Mouse (Mus musculus) CH12.LX (cell line): ENCODE measurements around the gene Fem1b. TPM values are rescaled to one million over a fixed set of nuclear protein-coding genes. Genes with fewer than 3 reads are reported as not detected.

Experiments
- DNase-seq: peaks from one replicate; pipeline ENCODE4 v3.0.0-alpha.2; 2013; ENCODE audit errors: extremely low read depth
- H3K27ac ChIP-seq: 2 replicates; pipeline ENCODE4 v1.5.1; 2012; ENCODE audit warnings: low read depth, mild to moderate bottlenecking, control low read depth, moderate library complexity; ENCODE audit not compliant: insufficient read depth
- H3K27me3 ChIP-seq: replicated peaks from 2 replicates; pipeline ENCODE3; 2012; ENCODE audit warnings: inconsistent platforms
- H3K36me3 ChIP-seq, 2 experiments: replicated peaks in 1 of 2; 2 replicates each; pipeline versions ENCODE3 to v1.6.1; 2012; ENCODE audit warnings: inconsistent platforms in 1 of 2, low read length in 1 of 2, mild to moderate bottlenecking in 1 of 2, mixed read lengths in 1 of 2, moderate library complexity in 1 of 2; ENCODE audit not compliant: control insufficient read depth in 1 of 2, insufficient read depth in 1 of 2
- H3K4me1 ChIP-seq, 2 experiments: 2 replicates each; pipeline ENCODE4 v1.6.1; 2012; ENCODE audit warnings: inconsistent platforms in 1 of 2, moderate library complexity in 1 of 2; ENCODE audit not compliant: insufficient read depth in 2 of 2, control insufficient read depth in 1 of 2
- H3K4me2 ChIP-seq: 2 replicates; pipeline ENCODE4 v1.6.1; 2012; ENCODE audit warnings: low read depth, mild to moderate bottlenecking, control low read depth; ENCODE audit not compliant: poor library complexity, insufficient read depth, severe bottlenecking
- H3K4me3 ChIP-seq, 3 experiments: fragments of 150-350 bp in 1 of 3; sonication (generic) in 1 of 3; replicated peaks in 1 of 3; 2 replicates each; pipeline versions ENCODE3 to v1.5.1; 2011 to 2012; ENCODE audit warnings: low read depth in 2 of 3, low read length in 2 of 3, mild to moderate bottlenecking in 2 of 3, moderate library complexity in 2 of 3, control low read depth in 1 of 3, improper control_type of control experiment in 1 of 3, inconsistent platforms in 1 of 3, mixed read lengths in 1 of 3; ENCODE audit not compliant: poor library complexity in 1 of 3
- H3K79me2 ChIP-seq: replicated peaks from 2 replicates; pipeline ENCODE4 v1.6.1; 2012; ENCODE audit warnings: mild to moderate bottlenecking, moderate library complexity; ENCODE audit not compliant: control insufficient read depth, poor library complexity, insufficient read depth, severe bottlenecking; ENCODE audit errors: extremely low read depth
- H3K9ac ChIP-seq: 2 replicates; pipeline ENCODE4 v1.6.1; 2012; ENCODE audit warnings: low read depth, mild to moderate bottlenecking, control low read depth, moderate library complexity; ENCODE audit not compliant: insufficient read depth
- H3K9me3 ChIP-seq: replicated peaks from 2 replicates; pipeline ENCODE3; 2012; ENCODE audit warnings: low read length, inconsistent platforms, mixed read lengths
- BHLHE40 ChIP-seq: IDR thresholded peaks from 2 replicates; pipeline ENCODE4 v1.6.1; 2011; ENCODE audit warnings: mild to moderate bottlenecking, low read depth, low read length, improper control_type of control experiment
- CTCF ChIP-seq, 2 experiments: IDR thresholded peaks in 1 of 2; conservative IDR thresholded peaks in 1 of 2; 2 replicates each; pipeline ENCODE4 v1.5.1; 2011 to 2012; ENCODE audit warnings: low read depth in 2 of 2, low read length in 2 of 2, improper control_type of control experiment in 1 of 2, inconsistent platforms in 1 of 2, mild to moderate bottlenecking in 1 of 2, moderate library complexity in 1 of 2
- E2F4 ChIP-seq: IDR thresholded peaks from 2 replicates; pipeline ENCODE4 v1.6.1; 2011; ENCODE audit warnings: low read depth, low read length, improper control_type of control experiment; ENCODE audit not compliant: insufficient replicate concordance
- ELF1 ChIP-seq: IDR thresholded peaks from 2 replicates; pipeline ENCODE4 v1.6.1; 2014; ENCODE audit warnings: low read depth, mild to moderate bottlenecking, inconsistent platforms, low read length, improper control_type of control experiment
- EP300 ChIP-seq: IDR thresholded peaks from 2 replicates; pipeline ENCODE4 v1.6.1; 2011; ENCODE audit warnings: low read length, improper control_type of control experiment
- ETS1 ChIP-seq: conservative IDR thresholded peaks from 2 replicates; pipeline ENCODE4 v1.6.1; 2012; ENCODE audit warnings: low read depth, mild to moderate bottlenecking, inconsistent platforms, low read length, improper control_type of control experiment, moderate library complexity
- HCFC1 ChIP-seq: IDR thresholded peaks from 2 replicates; pipeline ENCODE4 v1.6.1; 2012; ENCODE audit warnings: low read depth, mild to moderate bottlenecking, inconsistent platforms, low read length, improper control_type of control experiment
- IRF4 ChIP-seq: IDR thresholded peaks from 2 replicates; pipeline ENCODE4 v1.6.1; 2014; ENCODE audit warnings: low read depth, mild to moderate bottlenecking, inconsistent platforms, low read length, improper control_type of control experiment
- JUND ChIP-seq: conservative IDR thresholded peaks from 2 replicates; pipeline ENCODE4 v1.6.1; 2011; ENCODE audit warnings: low read depth, low read length, improper control_type of control experiment
- KAT2A ChIP-seq: IDR thresholded peaks from 2 replicates; pipeline ENCODE4 v1.6.1; 2012; ENCODE audit warnings: low read length, improper control_type of control experiment, inconsistent platforms; ENCODE audit not compliant: insufficient replicate concordance
- MAZ ChIP-seq: IDR thresholded peaks from 2 replicates; pipeline ENCODE4 v1.6.1; 2012; ENCODE audit warnings: low read depth, mild to moderate bottlenecking, inconsistent platforms, low read length, improper control_type of control experiment, moderate library complexity
- MEF2A ChIP-seq: IDR thresholded peaks from 2 replicates; pipeline ENCODE4 v1.6.1; 2014; ENCODE audit warnings: low read depth, mild to moderate bottlenecking, inconsistent platforms, low read length, improper control_type of control experiment, borderline replicate concordance
- MXI1 ChIP-seq: IDR thresholded peaks from 2 replicates; pipeline ENCODE4 v1.6.1; 2011; ENCODE audit warnings: mild to moderate bottlenecking, low read depth, low read length, improper control_type of control experiment
- MYC ChIP-seq: IDR thresholded peaks from 2 replicates; pipeline ENCODE4 v1.6.1; 2011; ENCODE audit warnings: low read depth, mild to moderate bottlenecking, improper control_type of control experiment, low read length
- NELFE ChIP-seq: IDR thresholded peaks from 2 replicates; pipeline ENCODE4 v1.6.1; 2011; ENCODE audit warnings: low read depth, low read length, improper control_type of control experiment
- NRF1 ChIP-seq: IDR thresholded peaks from 2 replicates; pipeline ENCODE4 v1.6.1; 2014; ENCODE audit warnings: low read depth, mild to moderate bottlenecking, inconsistent platforms, low read length, improper control_type of control experiment, moderate library complexity
- POLR2A ChIP-seq: IDR thresholded peaks from 2 replicates; pipeline ENCODE4 v1.6.1; 2011; ENCODE audit warnings: low read depth, mild to moderate bottlenecking, improper control_type of control experiment, low read length
- POLR2AphosphoS2 ChIP-seq: IDR thresholded peaks from 2 replicates; pipeline ENCODE4 v1.6.1; 2011; ENCODE audit warnings: low read depth, low read length, improper control_type of control experiment
- RCOR1 ChIP-seq: conservative IDR thresholded peaks from 2 replicates; pipeline ENCODE4 v1.6.1; 2012; ENCODE audit warnings: low read depth, mild to moderate bottlenecking, inconsistent platforms, low read length, improper control_type of control experiment
- SIN3A ChIP-seq: IDR thresholded peaks from 2 replicates; pipeline ENCODE4 v1.6.1; 2012; ENCODE audit warnings: low read length, improper control_type of control experiment, inconsistent platforms
- SMC3 ChIP-seq: IDR thresholded peaks from 2 replicates; pipeline ENCODE4 v1.6.1; 2011; ENCODE audit warnings: low read depth, low read length, improper control_type of control experiment
- TBP ChIP-seq: conservative IDR thresholded peaks from 2 replicates; pipeline ENCODE4 v1.6.1; 2011; ENCODE audit warnings: low read depth, low read length, improper control_type of control experiment
- TCF12 ChIP-seq: IDR thresholded peaks from 2 replicates; pipeline ENCODE4 v1.6.1; 2014; ENCODE audit warnings: low read depth, mild to moderate bottlenecking, inconsistent platforms, low read length, improper control_type of control experiment
- UBTF ChIP-seq: IDR thresholded peaks from 2 replicates; pipeline ENCODE4 v1.6.1; 2012; ENCODE audit warnings: low read depth, mild to moderate bottlenecking, inconsistent platforms, low read length, improper control_type of control experiment, moderate library complexity
- USF2 ChIP-seq: conservative IDR thresholded peaks from 2 replicates; pipeline ENCODE4 v1.6.1; 2011; ENCODE audit warnings: low read depth, low read length, improper control_type of control experiment
- ZKSCAN1 ChIP-seq: IDR thresholded peaks from 2 replicates; pipeline ENCODE4 v1.6.1; 2012; ENCODE audit warnings: low read depth, inconsistent platforms, low read length, improper control_type of control experiment, borderline replicate concordance
- ZMIZ1 ChIP-seq: IDR thresholded peaks from 2 replicates; pipeline ENCODE4 v1.6.1; 2012; ENCODE audit warnings: low read depth, mild to moderate bottlenecking, inconsistent platforms, low read length, improper control_type of control experiment
- ZNF384 ChIP-seq: IDR thresholded peaks from 2 replicates; pipeline ENCODE4 v1.6.1; 2012; ENCODE audit warnings: low read depth, low read length, improper control_type of control experiment, inconsistent platforms
- dilution Hi-C: fragments of 300-500 bp; cut with MboI; formaldehyde crosslinking; loops from 2 replicates; pipeline ENCODE4 v1.14.3; 2020; ENCODE audit warnings: low sequenced_read_pairs; ENCODE audit not compliant: extremely low pct_unique_long_range_greater_than_20kb, extremely low pct_ligation_motif_present
- in situ Hi-C: fragments of 300-500 bp; cut with MboI; formaldehyde crosslinking; loops from 3 replicates; pipeline ENCODE4 v1.14.3; 2019; ENCODE audit warnings: low sequenced_read_pairs, low pct_ligation_motif_present, low pct_unique_long_range_greater_than_20kb, mixed read lengths
- polyA plus RNA-seq: library from polyadenylated mRNA; unstranded; fragments of >175 nt; gene quantifications from 2 replicates; pipeline ENCODE4 v1.2.1, GENCODE M21; 2012; ENCODE audit warnings: low read depth; ENCODE audit not compliant: insufficient read length
- total RNA-seq, 2 experiments: library from RNA; depleted of rRNA; stranded (reverse); fragments of 300-350 nt in 1 of 2; fragments of >200 nt in 1 of 2; gene quantifications; 2 replicates each; pipeline ENCODE4 v1.2.3; 2012 to 2014

Gene Fem1b
- 34.6 and 35.6 TPM in 2 replicates for total RNA-seq (2012; rRNA removed)
- 30.0 and 30.1 TPM in 2 replicates for total RNA-seq (2014; rRNA removed)
- polyA plus RNA-seq = 26.6 and 26.8 TPM in 2 replicates

DNA sequence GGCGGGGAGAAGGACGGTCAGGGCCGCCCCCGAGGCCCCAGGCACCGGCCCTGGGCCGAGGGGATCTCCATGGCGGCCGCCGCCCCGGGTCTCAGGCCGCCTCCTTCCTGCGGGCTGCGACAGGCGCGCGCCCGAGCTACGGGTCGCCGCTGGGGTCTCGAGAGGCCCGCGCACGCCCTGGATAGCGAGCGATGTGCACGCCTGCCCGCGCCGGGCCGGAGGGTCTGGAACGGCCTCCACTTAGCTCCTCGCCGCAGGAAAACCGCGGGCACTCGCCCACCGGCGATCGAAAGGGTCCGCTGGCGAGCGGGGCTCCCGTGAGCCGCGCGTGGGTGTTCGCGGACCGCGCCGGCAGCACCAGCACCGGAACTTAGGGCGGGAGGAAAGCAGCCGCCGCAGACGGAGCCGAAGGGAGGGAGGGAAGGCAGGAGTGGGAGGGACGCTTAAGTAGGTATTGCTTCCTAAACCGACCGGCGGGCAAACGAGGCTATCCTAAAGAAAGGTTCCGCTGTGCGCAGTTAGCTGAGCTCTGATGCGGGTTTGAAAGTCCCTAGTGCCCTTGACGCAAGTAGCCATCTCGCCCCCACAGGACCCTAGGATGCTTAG is at the start of gene Fem1b:
Gene Fem1b (minus strand): TSS at position 419 of the 606 bp plus-strand sequence.
- peak; percentile 96 for DNase-seq
- peak within 1 kb of the TSS; percentile 57 for H3K4me2 ChIP-seq
- in situ Hi-C loops = loop anchor here (25.0 kb wide), 1 partner anchor 576 kb away; the partner anchor contains the start of genes 2300009A05Rik and Map2k5
- H3K4me1 ChIP-seq = peaks cover 17 to 64% of the 10 kb centered on the region in 2 experiments
- no peaks in the 10 kb centered on the region for H3K9me3 ChIP-seq
- peak within 1 kb of the TSS; percentile 96 to 100 (median 99) for H3K4me3 ChIP-seq
- TF ChIP-seq TBP (peak; percentile 98), EP300 (no peak), SMC3 (no peak), ZNF384 (no peak), KAT2A (peak; percentile 57; the same call in 1 of the 2 replicates), UBTF (peak; percentile 90; the same call in 1 of the 2 replicates), USF2 (no peak), MXI1 (peak; percentile 89), MEF2A (peak; percentile 56; the same call in 1 of the 2 replicates), ZMIZ1 (0 out of 2 replicates have a peak, but pooled peaks have one; percentile 46), CTCF (conservative IDR thresholded peaks at IDR 0.05 in 1 of 2, IDR thresholded peaks at IDR 0.05 in 1 of 2; ENCODE audit: low read depth in 2 of 2, low read length in 2 of 2) (no peak), ELF1 (peak; percentile 63), MYC (peak; percentile 4; the same call in 1 of the 2 replicates), POLR2AphosphoS2 (peak; percentile 65), IRF4 (peak; percentile 82), E2F4 (0 out of 2 replicates have a peak, but pooled peaks have one; percentile 21), BHLHE40 (peak; percentile 37; the same call in 1 of the 2 replicates), ETS1 (no peak), POLR2A (peak; percentile 96), MAZ (peak; percentile 99), SIN3A (peak; percentile 79), ZKSCAN1 (no peak), NELFE (peak; percentile 79), NRF1 (peak; percentile 40; the same call in 1 of the 2 replicates), JUND (no peak), TCF12 (peak; percentile 86), RCOR1 (no peak), HCFC1 (peak; percentile 83)
- TF ChIP-seq, all 38 proteins: peak for 19
- Histone ChIP-seq H3K9ac (peak within 1 kb of the TSS; percentile 83), H3K79me2 (peaks cover 46% of the 10 kb centered on the region), H3K27me3 (no peaks in the 10 kb centered on the region), H3K36me3 (peaks cover 0 to 7% of the 10 kb centered on the region in 2 experiments), H3K27ac (peak within 1 kb of the TSS; percentile 78)
- dilution Hi-C loops = no loop called here
